Mouse (Mus musculus) stomach, postnatal 0 days (tissue): ENCODE measurements around the gene Hist2h4. TPM values are rescaled to one million over a fixed set of nuclear protein-coding genes. Genes with fewer than 3 reads are reported as not detected.

Experiments used
- ATAC-seq: fragments of 200-750 bp; cut with Nextera tagmentation; 2 replicates; pipeline ENCODE4 v1.8.0; 2017; ENCODE audit not compliant: low FRiP score, low TSS enrichment
- DNase-seq: peaks from one replicate; pipeline ENCODE4 v3.0.0-alpha.2; 2016; ENCODE audit warnings: low spot score
- H3K27ac ChIP-seq: fragments of 300-500 bp; sonication (generic); replicated peaks from 2 replicates; pipeline ENCODE4 v1.5.1; 2014; ENCODE audit warnings: mild to moderate bottlenecking, control low read depth
- H3K27me3 ChIP-seq: fragments of 300-500 bp; sonication (generic); 2 replicates; pipeline ENCODE4 v1.6.1; 2014; ENCODE audit warnings: low read length; ENCODE audit not compliant: control insufficient read depth, insufficient read depth
- H3K36me3 ChIP-seq: fragments of 300-500 bp; sonication (generic); 2 replicates; pipeline ENCODE4 v1.6.1; 2014; ENCODE audit warnings: low read length, mixed read lengths; ENCODE audit not compliant: control insufficient read depth, insufficient read depth
- H3K4me1 ChIP-seq: fragments of 300-500 bp; sonication (generic); replicated peaks from 2 replicates; pipeline ENCODE4 v1.6.1; 2014; ENCODE audit warnings: antibody characterized with exemption; ENCODE audit not compliant: control insufficient read depth, insufficient read depth
- H3K4me2 ChIP-seq: fragments of 300-500 bp; sonication (generic); replicated peaks from 2 replicates; pipeline ENCODE4 v1.6.1; 2014; ENCODE audit warnings: low read depth, mild to moderate bottlenecking, control low read depth, moderate library complexity
- H3K4me3 ChIP-seq: fragments of 300-500 bp; sonication (generic); 2 replicates; pipeline ENCODE4 v1.5.1; 2014; ENCODE audit warnings: low read depth, low read length, control low read depth
- H3K9ac ChIP-seq: fragments of 300-500 bp; sonication (generic); 2 replicates; pipeline ENCODE4 v1.6.1; 2014; ENCODE audit warnings: mild to moderate bottlenecking, low read length, control low read depth, mixed read lengths
- H3K9me3 ChIP-seq: fragments of 300-500 bp; sonication (generic); 2 replicates; pipeline ENCODE4 v1.6.1; 2016; ENCODE audit warnings: low read length; ENCODE audit not compliant: control insufficient read depth
- CTCF ChIP-seq: IDR thresholded peaks from 2 replicates; pipeline ENCODE4 v1.5.1; 2016; ENCODE audit warnings: antibody characterized with exemption, low read depth, mild to moderate bottlenecking, moderate library complexity
- EP300 ChIP-seq: optimal IDR thresholded peaks from 2 replicates; pipeline ENCODE3; 2016; ENCODE audit warnings: antibody characterized with exemption
- WGBS: fragments of 180-500 bp; shearing (Covaris S2); extraction: QIAGEN DNeasy Blood & Tissue Kit; methylation state at CpG from one replicate; pipeline ENCODE4 v1.1.7; 2014; 5-methylcytosine and 5-hydroxymethylcytosine counted together
- polyA plus RNA-seq: library from polyadenylated mRNA; unstranded; fragments of >200 nt; fragmentation: Nextera tagmentation; extraction: Ambion mirVana; gene quantifications from 2 replicates; pipeline ENCODE4 v1.2.1, GENCODE M21; 2015

Gene Hist2h4
- polyA plus RNA-seq, 1 experiment from 2014 or later = 9.8 TPM

GRCm38 (mm10) chr3:96260220-96260619 lies 2.9 kb downstream of the Hist2h4 start:
- TF ChIP-seq CTCF = no peak
- no peak overlapping the region for H3K4me2 ChIP-seq
- WGBS = 87% methylated on average over 5 of the region's 5 CpGs
- H3K36me3 ChIP-seq = no peaks in the 10 kb centered on the region
- H3K27ac ChIP-seq = no peak overlapping the region
- no peaks in the 10 kb centered on the region for H3K27me3 ChIP-seq
- ATAC-seq = no peak
- H3K4me3 ChIP-seq = no peak overlapping the region
- H3K9ac ChIP-seq = no peak overlapping the region
- H3K4me1 ChIP-seq = peaks cover 2% of the 10 kb centered on the region; the same call in 1 of the 2 replicates
- H3K9me3 ChIP-seq = no peaks in the 10 kb centered on the region
- DNase-seq = no peak

DNA sequence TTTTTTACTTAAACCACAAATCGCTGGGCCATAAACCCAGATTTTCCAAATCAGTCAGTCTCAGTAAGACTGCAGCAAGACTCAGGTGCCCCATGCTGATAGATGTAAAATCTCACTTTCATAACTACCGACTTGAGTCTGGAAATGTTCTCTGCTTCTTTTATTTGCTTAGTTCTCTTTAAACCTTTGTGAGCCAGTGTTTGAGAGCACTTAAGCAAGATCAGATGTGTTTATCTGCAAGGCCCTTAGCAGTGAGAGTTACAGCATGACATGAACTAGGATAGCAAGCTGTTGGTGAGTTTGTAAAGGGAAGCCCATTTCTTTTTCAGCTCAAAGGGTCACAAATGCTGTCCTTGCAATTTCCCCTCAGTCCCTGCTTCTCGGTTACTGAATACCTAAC lies 5.9 kb downstream of the Hist2h4 start:
- Histone ChIP-seq H3K4me2 (no peak overlapping the region), H3K36me3 (no peaks in the 10 kb centered on the region), H3K4me3 (no peak overlapping the region), H3K9ac (no peak overlapping the region), H3K4me1 (peaks cover 2% of the 10 kb centered on the region; the same call in 1 of the 2 replicates), H3K9me3 (no peaks in the 10 kb centered on the region), H3K27ac (no peak overlapping the region), H3K27me3 (no peaks in the 10 kb centered on the region)
- DNase-seq (no peak), ATAC-seq (no peak)
- no peak for TF ChIP-seq EP300
- TF ChIP-seq CTCF = no peak
- 57% methylated on average over 3 of the region's 3 CpGs for WGBS

- Histone ChIP-seq H3K9me3 (no peaks in the 10 kb centered on the region), H3K4me1 (no peaks in the 10 kb centered on the region; the same call in 1 of the 2 replicates), H3K4me2 (no peak overlapping the region), H3K27ac (0 out of 2 replicates have a peak overlapping the region, but pooled peaks have one; percentile 56), H3K36me3 (no peaks in the 10 kb centered on the region), H3K27me3 (no peaks in the 10 kb centered on the region), H3K9ac (no peak overlapping the region), H3K4me3 (no peak overlapping the region)
- DNase-seq (no peak), ATAC-seq (no peak; the same call in 1 of the 2 replicates)
- 44% methylated on average over 5 of the region's 5 CpGs for WGBS
- TF ChIP-seq EP300 = no peak
- no peak for TF ChIP-seq CTCF
Observed at GRCm38 (mm10) chr3:96255926-96256593, 7.1 kb downstream of the Hist2h4 start.

DNA sequence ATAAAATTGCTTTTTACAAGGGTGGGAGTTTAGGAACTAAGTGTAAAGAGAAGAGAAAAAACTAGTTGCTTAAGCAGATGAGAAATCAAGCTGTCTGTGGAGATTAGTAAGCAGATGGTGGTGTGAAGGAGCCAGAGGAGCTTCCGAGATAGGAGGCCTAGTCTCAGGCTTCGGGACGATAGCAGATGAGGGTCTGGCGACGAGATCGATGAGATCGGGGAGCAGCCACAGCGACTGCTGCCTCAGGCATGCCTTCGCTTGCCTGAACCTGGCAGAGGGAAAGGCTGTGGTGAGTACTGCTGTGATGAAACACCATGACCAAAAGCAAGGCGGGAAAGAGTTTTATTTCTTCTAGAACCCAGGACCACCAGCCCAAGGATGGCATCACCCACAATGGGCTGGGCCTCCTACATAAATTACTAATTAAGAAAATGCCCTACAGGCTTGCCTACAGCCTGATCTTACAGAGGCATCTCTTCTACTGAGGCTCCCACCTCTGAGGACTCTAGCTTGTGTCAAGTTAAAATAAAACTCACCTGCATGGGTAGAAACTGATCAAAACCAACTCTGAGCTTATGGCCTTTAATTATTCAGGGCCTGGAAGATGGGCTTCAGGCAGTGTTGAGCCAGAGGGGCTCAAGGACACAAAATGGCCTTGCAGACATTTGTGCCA lies 8.3 kb downstream of the Hist2h4 start:
- ATAC-seq (no peak; the same call in 1 of the 2 replicates), DNase-seq (no peak)
- no peaks in the 10 kb centered on the region for H3K36me3 ChIP-seq
- no peak overlapping the region for H3K27ac ChIP-seq
- TF ChIP-seq EP300 (no peak), CTCF (no peak)
- no peaks in the 10 kb centered on the region; the same call in 1 of the 2 replicates for H3K4me1 ChIP-seq
- H3K4me3 ChIP-seq = no peak overlapping the region
- H3K9me3 ChIP-seq = no peaks in the 10 kb centered on the region
- H3K9ac ChIP-seq = no peak overlapping the region
- H3K27me3 ChIP-seq = no peaks in the 10 kb centered on the region
- no peak overlapping the region for H3K4me2 ChIP-seq
- 38% methylated on average over 10 of the region's 10 CpGs for WGBS

DNA sequence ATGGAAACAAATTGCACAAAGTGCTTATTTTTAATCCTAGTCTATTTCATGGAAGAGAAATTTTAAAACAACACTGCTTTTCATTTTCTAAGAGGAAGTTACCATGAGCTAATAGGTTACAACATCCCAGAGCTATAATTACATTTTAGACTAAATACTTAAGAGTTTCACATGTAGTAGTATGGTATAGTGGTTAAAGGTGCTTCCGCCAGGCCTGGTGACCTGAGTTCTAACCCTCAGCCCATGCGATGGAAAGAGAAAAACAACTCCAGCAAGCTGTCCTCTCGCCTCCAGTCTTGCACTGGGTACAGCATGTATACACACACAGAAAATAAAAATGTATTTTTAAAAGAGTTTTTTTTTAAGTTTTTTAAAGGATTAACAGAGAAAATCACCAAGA lies 11.3 kb downstream of the Hist2h4 start:
- 88% methylated on average over 3 of the region's 3 CpGs for WGBS
- H3K9ac ChIP-seq = no peak overlapping the region
- no peaks in the 10 kb centered on the region for H3K27me3 ChIP-seq
- no peak for TF ChIP-seq EP300
- no peak for TF ChIP-seq CTCF
- H3K4me3 ChIP-seq = no peak overlapping the region
- no peaks in the 10 kb centered on the region; the same call in 1 of the 2 replicates for H3K4me1 ChIP-seq
- no peak for ATAC-seq
- H3K9me3 ChIP-seq = no peaks in the 10 kb centered on the region
- no peak overlapping the region for H3K4me2 ChIP-seq
- no peak for DNase-seq
- H3K36me3 ChIP-seq = no peaks in the 10 kb centered on the region
- H3K27ac ChIP-seq = no peak overlapping the region

DNA sequence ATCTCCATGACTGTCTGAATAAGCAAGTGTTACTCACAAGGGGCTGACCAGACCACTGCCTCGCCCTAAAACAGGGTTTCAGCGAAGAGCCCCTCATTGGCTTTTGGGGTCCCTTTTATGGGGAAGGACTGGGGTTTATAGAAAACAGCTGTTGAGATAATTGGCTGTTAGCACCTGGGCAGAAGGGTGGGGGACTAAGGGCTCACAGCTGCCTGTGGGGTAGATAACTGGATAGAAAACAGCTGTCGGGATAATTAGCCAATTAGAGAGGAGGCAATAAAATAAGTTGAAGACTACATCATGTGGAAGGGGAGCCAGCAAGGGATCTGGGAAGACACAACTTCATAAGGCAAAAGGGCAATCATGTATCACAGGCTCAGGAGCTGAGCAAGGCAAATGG lies 12.2 kb downstream of the Hist2h4 start:
- Histone ChIP-seq H3K9ac (no peak overlapping the region), H3K36me3 (no peaks in the 10 kb centered on the region), H3K27ac (no peak overlapping the region), H3K4me1 (no peaks in the 10 kb centered on the region), H3K4me3 (no peak overlapping the region), H3K4me2 (no peak overlapping the region), H3K27me3 (no peaks in the 10 kb centered on the region), H3K9me3 (no peaks in the 10 kb centered on the region)
- ATAC-seq (no peak), DNase-seq (no peak)
- 81% methylated on average over 3 of the region's 3 CpGs for WGBS
- no peak for TF ChIP-seq CTCF
- TF ChIP-seq EP300 = no peak
